Mouse (Mus musculus): Measurements from ENCODE around the gene Rgl1. TPM values are rescaled to one million over a fixed set of nuclear protein-coding genes. Genes with fewer than 3 reads are reported as not detected.

The Rgl1 gene
- polyA plus RNA-seq, 1 experiment from 2014 or later: 23.0 TPM

GRCm38 (mm10) chr1:152528214-152528613 is 237.9 kb downstream of the Rgl1 start:
- ATAC-seq (ENCODE audit: low FRiP score, low TSS enrichment) (no peak), DNase-seq (ENCODE audit: low spot score) (no peak)
- Histone ChIP-seq H3K27ac (replicated peaks) (0 out of 2 replicates have a peak overlapping the region, but pooled peaks have one; percentile 13), H3K36me3 (ENCODE audit: control insufficient read depth, insufficient read depth, low read length) (peaks cover 3% of the 10 kb centered on the region; the same call in 1 of the 2 replicates), H3K27me3 (ENCODE audit: control insufficient read depth, insufficient read depth, low read length) (no peaks in the 10 kb centered on the region), H3K4me2 (replicated peaks; ENCODE audit: low read depth) (no peak overlapping the region), H3K4me1 (replicated peaks; ENCODE audit: control insufficient read depth, insufficient read depth) (no peaks in the 10 kb centered on the region), H3K4me3 (ENCODE audit: low read depth, low read length) (no peak overlapping the region), H3K9ac (ENCODE audit: low read length) (no peak overlapping the region), H3K9me3 (ENCODE audit: control insufficient read depth, low read length) (no peaks in the 10 kb centered on the region)
- TF ChIP-seq EP300 (optimal IDR thresholded peaks at IDR 0.05) (no peak), CTCF (IDR thresholded peaks at IDR 0.05; ENCODE audit: low read depth) (0 out of 2 replicates have a peak, but pooled peaks have one; percentile 4)
- 65% methylated on average over 6 of the region's 6 CpGs for WGBS

- Histone ChIP-seq H3K27me3 (ENCODE audit: control insufficient read depth, insufficient read depth, low read length) (no peaks in the 10 kb centered on the region), H3K9ac (ENCODE audit: low read length) (no peak overlapping the region), H3K36me3 (ENCODE audit: control insufficient read depth, insufficient read depth, low read length) (peaks cover 5% of the 10 kb centered on the region; the same call in 1 of the 2 replicates), H3K4me1 (replicated peaks; ENCODE audit: control insufficient read depth, insufficient read depth) (no peaks in the 10 kb centered on the region), H3K9me3 (ENCODE audit: control insufficient read depth, low read length) (no peaks in the 10 kb centered on the region), H3K4me3 (ENCODE audit: low read depth, low read length) (no peak overlapping the region), H3K27ac (replicated peaks) (no peak overlapping the region), H3K4me2 (replicated peaks; ENCODE audit: low read depth) (no peak overlapping the region)
- 80% methylated on average over 9 of the region's 9 CpGs for WGBS
- no peak for ATAC-seq (ENCODE audit: low FRiP score, low TSS enrichment)
- TF ChIP-seq EP300 (optimal IDR thresholded peaks at IDR 0.05): no peak
- no peak for TF ChIP-seq CTCF (IDR thresholded peaks at IDR 0.05; ENCODE audit: low read depth)
- no peak for DNase-seq (ENCODE audit: low spot score)
Measured at GRCm38 (mm10) chr1:152526154-152526553, 240.0 kb downstream of the Rgl1 start.

DNA sequence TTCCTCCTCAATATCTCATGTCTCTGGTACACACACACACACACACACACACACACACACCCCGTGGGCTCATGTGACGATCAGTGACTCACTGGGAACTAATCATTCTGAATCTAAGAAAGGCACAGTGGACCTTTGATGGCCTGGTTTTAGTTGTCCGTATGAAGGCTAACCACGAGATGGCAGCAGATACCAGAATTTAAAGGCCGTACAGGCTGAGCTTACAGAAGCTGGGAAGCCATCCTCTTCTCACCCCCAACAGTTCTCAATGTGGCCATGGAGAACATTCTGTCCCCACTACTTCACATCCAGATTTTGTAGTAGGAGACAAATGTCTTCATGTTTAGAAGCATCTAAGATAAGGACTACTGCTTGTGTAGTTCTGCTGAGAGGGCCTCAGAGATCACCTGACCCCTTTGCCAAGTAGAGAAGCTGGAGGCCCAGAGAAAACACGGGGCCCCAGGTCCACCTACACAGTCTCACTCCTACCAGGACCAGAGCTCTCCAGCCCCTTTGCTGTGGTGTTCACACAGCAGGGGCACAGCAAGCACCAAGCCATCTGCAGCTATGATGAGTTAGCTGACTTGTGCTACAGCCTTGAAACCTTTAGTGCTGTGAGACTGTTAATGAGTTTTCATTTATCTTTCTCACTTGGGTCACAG is 241.0 kb downstream of the Rgl1 start:
- H3K36me3 ChIP-seq (ENCODE audit: control insufficient read depth, insufficient read depth, low read length): peaks cover 8% of the 10 kb centered on the region; the same call in 1 of the 2 replicates
- no peak overlapping the region for H3K9ac ChIP-seq (ENCODE audit: low read length)
- ATAC-seq (ENCODE audit: low FRiP score, low TSS enrichment): peak; percentile 80

DNA sequence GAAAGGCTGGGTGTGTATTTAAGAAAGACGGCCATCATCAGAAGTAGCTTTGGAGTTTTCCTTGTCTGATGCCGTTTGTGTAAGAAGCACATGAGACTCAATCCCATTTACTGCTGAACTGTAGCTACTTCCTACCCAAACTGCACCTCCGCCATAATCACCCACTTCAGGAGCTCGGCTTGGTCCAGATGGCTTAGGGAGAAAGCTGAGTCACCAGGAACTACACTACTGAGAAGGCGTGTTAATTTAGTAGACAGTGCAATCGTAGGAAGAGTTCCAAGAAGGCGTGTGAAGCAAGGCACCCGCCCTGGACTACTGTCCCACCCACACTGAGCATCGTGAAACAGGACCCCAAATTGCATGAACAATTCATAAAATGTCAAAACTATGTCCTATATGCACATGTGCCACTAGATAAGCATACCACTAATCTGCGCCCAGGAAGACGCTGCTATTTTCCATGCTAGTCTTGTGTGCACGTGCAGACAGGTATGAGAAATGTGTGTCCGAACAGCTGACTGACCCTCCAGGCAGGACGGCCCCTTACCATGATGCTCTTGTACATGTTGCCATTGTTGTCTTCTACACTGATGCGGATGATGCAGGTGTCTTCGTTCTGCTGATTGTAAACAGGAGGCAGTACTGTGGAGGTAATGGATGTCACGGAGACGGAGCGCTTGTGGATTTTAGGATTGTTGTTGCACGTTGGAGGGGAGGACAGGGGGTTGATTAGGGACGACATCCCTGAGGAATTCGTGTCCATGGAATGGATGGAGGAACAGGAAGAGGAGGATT is 241.9 kb downstream of the Rgl1 start:
- H3K27me3 ChIP-seq (ENCODE audit: control insufficient read depth, insufficient read depth, low read length): no peaks in the 10 kb centered on the region
- no peaks in the 10 kb centered on the region for H3K9me3 ChIP-seq (ENCODE audit: control insufficient read depth, low read length)
- peak; percentile 49; the same call in 1 of the 2 replicates for ATAC-seq (ENCODE audit: low FRiP score, low TSS enrichment)
- no peak for TF ChIP-seq EP300 (optimal IDR thresholded peaks at IDR 0.05)
- TF ChIP-seq CTCF (IDR thresholded peaks at IDR 0.05; ENCODE audit: low read depth): no peak
- no peak overlapping the region for H3K4me3 ChIP-seq (ENCODE audit: low read depth, low read length)
- no peak overlapping the region for H3K9ac ChIP-seq (ENCODE audit: low read length)
- H3K27ac ChIP-seq (replicated peaks): no peak overlapping the region
- no peak for DNase-seq (ENCODE audit: low spot score)
- H3K4me1 ChIP-seq (replicated peaks; ENCODE audit: control insufficient read depth, insufficient read depth): no peaks in the 10 kb centered on the region
- H3K36me3 ChIP-seq (ENCODE audit: control insufficient read depth, insufficient read depth, low read length): peaks cover 8% of the 10 kb centered on the region; the same call in 1 of the 2 replicates
- H3K4me2 ChIP-seq (replicated peaks; ENCODE audit: low read depth): no peak overlapping the region
- WGBS: 65% methylated on average over 22 of the region's 22 CpGs

More for the DNA sequence above, 241.0 kb downstream of the Rgl1 start:
- H3K27me3 ChIP-seq (ENCODE audit: control insufficient read depth, insufficient read depth, low read length): no peaks in the 10 kb centered on the region
- no peak overlapping the region for H3K27ac ChIP-seq (replicated peaks)
- DNase-seq (ENCODE audit: low spot score): peak; percentile 76
- TF ChIP-seq CTCF (IDR thresholded peaks at IDR 0.05; ENCODE audit: low read depth) (peak; percentile 92), EP300 (optimal IDR thresholded peaks at IDR 0.05) (no peak)
- H3K4me1 ChIP-seq (replicated peaks; ENCODE audit: control insufficient read depth, insufficient read depth): no peaks in the 10 kb centered on the region
- 20% methylated on average over 6 of the region's 6 CpGs for WGBS
- H3K4me3 ChIP-seq (ENCODE audit: low read depth, low read length): no peak overlapping the region
- no peak overlapping the region for H3K4me2 ChIP-seq (replicated peaks; ENCODE audit: low read depth)
- no peaks in the 10 kb centered on the region for H3K9me3 ChIP-seq (ENCODE audit: control insufficient read depth, low read length)

DNA sequence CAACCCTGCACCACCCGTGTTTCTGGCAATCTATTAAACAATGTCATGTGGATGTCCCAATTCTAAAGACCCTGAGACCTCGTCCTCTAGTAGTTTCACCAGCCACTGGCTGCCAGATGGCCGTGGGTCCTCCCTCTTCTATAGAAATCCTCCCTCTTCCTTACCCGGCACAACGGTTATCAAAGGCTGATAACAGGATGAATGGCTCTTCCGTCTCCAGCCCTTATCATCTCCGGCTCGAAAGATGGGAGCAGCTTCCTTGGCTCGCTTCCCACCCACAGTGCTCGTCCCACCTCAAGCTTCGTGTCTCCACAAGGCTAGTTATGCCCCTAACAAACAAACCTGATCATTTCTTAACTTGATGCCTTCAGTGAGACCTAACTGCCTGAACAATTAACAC is 242.9 kb downstream of the Rgl1 start:
- no peak overlapping the region for H3K9ac ChIP-seq (ENCODE audit: low read length)
- no peak for TF ChIP-seq EP300 (optimal IDR thresholded peaks at IDR 0.05)
- no peak for TF ChIP-seq CTCF (IDR thresholded peaks at IDR 0.05; ENCODE audit: low read depth)
- 55% methylated on average over 11 of the region's 11 CpGs for WGBS
- H3K4me2 ChIP-seq (replicated peaks; ENCODE audit: low read depth): no peak overlapping the region
- no peak for DNase-seq (ENCODE audit: low spot score)
- H3K9me3 ChIP-seq (ENCODE audit: control insufficient read depth, low read length): no peaks in the 10 kb centered on the region
- H3K4me1 ChIP-seq (replicated peaks; ENCODE audit: control insufficient read depth, insufficient read depth): no peaks in the 10 kb centered on the region
- H3K36me3 ChIP-seq (ENCODE audit: control insufficient read depth, insufficient read depth, low read length): peaks cover 12% of the 10 kb centered on the region
- no peak overlapping the region for H3K4me3 ChIP-seq (ENCODE audit: low read depth, low read length)
- no peak overlapping the region for H3K27ac ChIP-seq (replicated peaks)
- no peak for ATAC-seq (ENCODE audit: low FRiP score, low TSS enrichment)
- no peaks in the 10 kb centered on the region for H3K27me3 ChIP-seq (ENCODE audit: control insufficient read depth, insufficient read depth, low read length)

- ATAC-seq (ENCODE audit: low FRiP score, low TSS enrichment): no peak
- DNase-seq (ENCODE audit: low spot score): no peak
- Histone ChIP-seq H3K27me3 (ENCODE audit: control insufficient read depth, insufficient read depth, low read length) (no peaks in the 10 kb centered on the region), H3K27ac (replicated peaks) (no peak overlapping the region), H3K4me3 (ENCODE audit: low read depth, low read length) (no peak overlapping the region), H3K9me3 (ENCODE audit: control insufficient read depth, low read length) (no peaks in the 10 kb centered on the region), H3K36me3 (ENCODE audit: control insufficient read depth, insufficient read depth, low read length) (peaks cover 12% of the 10 kb centered on the region), H3K4me1 (replicated peaks; ENCODE audit: control insufficient read depth, insufficient read depth) (no peaks in the 10 kb centered on the region), H3K9ac (ENCODE audit: low read length) (no peak overlapping the region), H3K4me2 (replicated peaks; ENCODE audit: low read depth) (no peak overlapping the region)
- WGBS: 80% methylated on average over 3 of the region's 3 CpGs
- TF ChIP-seq EP300 (optimal IDR thresholded peaks at IDR 0.05) (no peak), CTCF (IDR thresholded peaks at IDR 0.05; ENCODE audit: low read depth) (no peak)
Measured at GRCm38 (mm10) chr1:152522226-152522625, 243.9 kb downstream of the Rgl1 start.

Data from stomach, postnatal 0 days (tissue).